Mouse (Mus musculus): ENCODE results near the gene Prodh2.

- TF ChIP-seq POLR2A (IDR thresholded peaks at IDR 0.05; ENCODE audit: borderline replicate concordance, extremely low read depth, insufficient read depth, insufficient read length, poor library complexity, severe bottlenecking), result no peak
- no peak for TF ChIP-seq CTCF (IDR thresholded peaks at IDR 0.05; ENCODE audit: borderline replicate concordance, extremely low read depth, insufficient read depth, insufficient read length)
Observed at GRCm38 (mm10) chr7:30562526-30563116, 69.2 kb downstream of the Prodh2 start.

All from brain, embryonic 14.5 days (tissue).